Mouse (Mus musculus): ENCODE measurements around the gene Paxx. TPM values are rescaled to one million over a fixed set of nuclear protein-coding genes. Genes with fewer than 3 reads are reported as not detected.

Paxx gene
- polyA plus RNA-seq, 1 experiment from 2014 or later, result 23.5 TPM

DNA sequence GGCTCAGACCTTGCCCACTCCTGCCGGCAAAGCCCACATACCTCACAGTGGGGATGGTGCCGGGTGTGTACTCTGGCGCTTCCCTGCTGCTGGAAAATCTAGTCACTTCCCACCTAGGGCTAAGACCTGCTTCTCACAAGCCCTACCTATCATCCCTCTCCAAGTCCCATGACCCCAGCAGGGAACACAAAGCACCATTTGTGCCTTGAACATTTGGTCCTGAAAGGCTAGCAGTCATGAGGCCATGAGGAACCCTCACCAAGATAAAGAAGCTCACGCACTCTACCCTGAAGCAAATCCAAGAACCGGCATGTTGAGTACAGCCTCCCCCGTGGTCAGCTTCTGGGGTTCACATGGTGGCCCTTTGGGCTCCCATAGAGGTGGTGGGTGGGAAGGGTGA, 9.1 kb upstream of the Paxx start, which contains the start of gene Ptgds:
Gene Ptgds (minus strand): TSS at position 78 of the 400 bp plus-strand sequence.
- no peak for ATAC-seq (ENCODE audit: low FRiP score, low TSS enrichment)
- no peak within 1 kb of the TSS for H3K27ac ChIP-seq (ENCODE audit: low read depth, low read length)
- H3K4me1 ChIP-seq (ENCODE audit: control insufficient read depth, insufficient read depth, low read length), result no peaks in the 10 kb centered on the region
- H3K9me3 ChIP-seq (ENCODE audit: control insufficient read depth, low read length), result no peaks in the 10 kb centered on the region
- H3K27me3 ChIP-seq (ENCODE audit: control insufficient read depth, insufficient read depth, low read length), result no peaks in the 10 kb centered on the region
- H3K4me3 ChIP-seq (ENCODE audit: low read length), result no peak within 1 kb of the TSS
- 50% methylated on average over 6 of the region's 6 CpGs for WGBS
- no peaks in the 10 kb centered on the region for H3K36me3 ChIP-seq (ENCODE audit: control insufficient read depth, insufficient read depth, low read length)
- no peak within 1 kb of the TSS for H3K4me2 ChIP-seq (replicated peaks; ENCODE audit: low read depth, low read length)
- no peak within 1 kb of the TSS for H3K9ac ChIP-seq (ENCODE audit: low read depth, low read length)

DNA sequence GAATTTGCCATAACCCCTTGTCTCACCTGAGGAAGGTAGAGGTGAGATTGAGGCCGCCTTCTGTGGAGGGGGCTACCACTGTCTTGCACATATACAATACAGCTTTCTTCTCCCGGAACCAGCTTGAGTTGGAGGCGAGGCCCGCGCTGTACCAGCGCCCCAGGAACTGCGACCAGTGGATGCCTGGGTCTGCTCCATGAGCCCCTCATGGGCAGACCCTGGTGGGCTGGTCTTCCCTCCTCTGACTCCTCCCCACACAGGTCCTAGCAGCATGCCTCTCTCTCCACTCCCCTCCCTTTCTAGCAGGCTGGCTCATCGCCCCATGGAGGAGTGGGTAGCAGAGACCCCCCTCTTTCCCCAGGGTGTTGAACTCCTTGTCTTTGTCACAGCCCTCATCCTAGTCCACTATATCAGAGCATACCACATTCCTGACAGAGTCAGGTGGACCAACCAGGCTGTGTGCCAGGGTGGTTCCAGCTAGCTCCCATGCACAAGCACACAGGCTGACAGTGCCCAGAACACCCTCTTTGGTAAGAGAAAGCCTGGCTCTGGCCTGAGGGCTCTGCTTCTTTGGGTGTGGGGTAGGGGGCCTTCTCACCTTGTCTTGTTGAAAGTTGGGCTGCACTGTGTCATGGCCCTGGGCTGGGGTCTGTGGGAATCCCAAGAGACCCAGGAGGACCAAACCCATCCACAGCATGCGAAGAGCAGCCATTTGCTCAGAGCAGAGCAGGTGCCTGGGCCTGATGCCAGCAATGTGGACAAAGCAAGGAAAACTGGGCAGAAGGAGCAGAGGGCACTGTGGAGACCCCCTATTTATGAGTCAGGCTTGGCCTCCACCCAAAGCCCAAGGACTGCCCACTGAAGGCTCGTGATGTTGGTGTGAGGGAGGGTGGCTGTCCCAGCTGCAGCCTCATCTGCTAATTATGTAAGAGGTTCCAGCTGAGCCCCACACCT, 8.3 kb upstream of the Paxx start:
- Histone ChIP-seq H3K4me1 (ENCODE audit: control insufficient read depth, insufficient read depth, low read length) (no peaks in the 10 kb centered on the region), H3K27me3 (ENCODE audit: control insufficient read depth, insufficient read depth, low read length) (no peaks in the 10 kb centered on the region), H3K27ac (ENCODE audit: low read depth, low read length) (no peak overlapping the region), H3K9me3 (ENCODE audit: control insufficient read depth, low read length) (no peaks in the 10 kb centered on the region), H3K4me2 (replicated peaks; ENCODE audit: low read depth, low read length) (no peak overlapping the region), H3K4me3 (ENCODE audit: low read length) (no peak overlapping the region), H3K36me3 (ENCODE audit: control insufficient read depth, insufficient read depth, low read length) (no peaks in the 10 kb centered on the region), H3K9ac (ENCODE audit: low read depth, low read length) (no peak overlapping the region)
- no peak for ATAC-seq (ENCODE audit: low FRiP score, low TSS enrichment)
- WGBS, result 77% methylated on average over 10 of the region's 10 CpGs

DNA sequence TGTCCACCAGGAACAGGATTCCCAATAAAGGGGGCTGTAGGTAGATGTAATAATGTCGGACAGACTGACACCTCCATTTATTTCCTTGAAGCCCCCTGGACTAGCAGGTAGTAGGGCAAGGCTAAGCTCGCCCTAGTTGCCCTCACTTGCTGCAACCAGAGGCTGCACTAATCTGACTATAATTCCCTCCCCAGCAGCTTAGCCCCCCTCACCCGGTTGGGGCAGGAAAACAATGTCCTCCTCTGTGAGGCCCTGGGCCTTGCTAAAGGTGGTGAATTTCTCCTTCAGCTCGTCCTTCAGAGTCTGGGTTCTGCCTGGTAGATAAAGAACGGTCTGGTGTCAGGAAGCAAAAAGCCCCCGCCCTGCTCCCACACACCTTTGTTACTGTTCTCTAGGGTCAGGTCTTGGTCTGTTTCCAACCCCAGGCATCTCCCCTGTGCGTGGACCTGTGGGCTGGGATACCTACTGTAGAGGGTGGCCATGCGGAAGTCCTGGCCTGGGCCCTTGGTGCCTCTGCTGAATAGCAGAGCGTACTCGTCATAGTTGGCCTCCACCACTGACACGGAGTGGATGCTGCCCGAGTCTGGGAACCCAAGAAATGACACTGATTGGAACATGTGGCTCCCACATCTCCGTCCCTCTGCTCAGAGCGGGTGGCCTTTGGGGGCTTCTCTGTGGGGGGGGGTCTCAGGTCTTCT, 6.9 kb upstream of the Paxx start:
- Histone ChIP-seq H3K27me3 (ENCODE audit: control insufficient read depth, insufficient read depth, low read length) (no peaks in the 10 kb centered on the region), H3K9me3 (ENCODE audit: control insufficient read depth, low read length) (no peaks in the 10 kb centered on the region), H3K4me3 (ENCODE audit: low read length) (no peak overlapping the region), H3K9ac (ENCODE audit: low read depth, low read length) (no peak overlapping the region), H3K4me2 (replicated peaks; ENCODE audit: low read depth, low read length) (no peak overlapping the region), H3K36me3 (ENCODE audit: control insufficient read depth, insufficient read depth, low read length) (no peaks in the 10 kb centered on the region), H3K27ac (ENCODE audit: low read depth, low read length) (no peak overlapping the region), H3K4me1 (ENCODE audit: control insufficient read depth, insufficient read depth, low read length) (no peaks in the 10 kb centered on the region)
- 80% methylated on average over 14 of the region's 14 CpGs for WGBS
- no peak for ATAC-seq (ENCODE audit: low FRiP score, low TSS enrichment)

DNA sequence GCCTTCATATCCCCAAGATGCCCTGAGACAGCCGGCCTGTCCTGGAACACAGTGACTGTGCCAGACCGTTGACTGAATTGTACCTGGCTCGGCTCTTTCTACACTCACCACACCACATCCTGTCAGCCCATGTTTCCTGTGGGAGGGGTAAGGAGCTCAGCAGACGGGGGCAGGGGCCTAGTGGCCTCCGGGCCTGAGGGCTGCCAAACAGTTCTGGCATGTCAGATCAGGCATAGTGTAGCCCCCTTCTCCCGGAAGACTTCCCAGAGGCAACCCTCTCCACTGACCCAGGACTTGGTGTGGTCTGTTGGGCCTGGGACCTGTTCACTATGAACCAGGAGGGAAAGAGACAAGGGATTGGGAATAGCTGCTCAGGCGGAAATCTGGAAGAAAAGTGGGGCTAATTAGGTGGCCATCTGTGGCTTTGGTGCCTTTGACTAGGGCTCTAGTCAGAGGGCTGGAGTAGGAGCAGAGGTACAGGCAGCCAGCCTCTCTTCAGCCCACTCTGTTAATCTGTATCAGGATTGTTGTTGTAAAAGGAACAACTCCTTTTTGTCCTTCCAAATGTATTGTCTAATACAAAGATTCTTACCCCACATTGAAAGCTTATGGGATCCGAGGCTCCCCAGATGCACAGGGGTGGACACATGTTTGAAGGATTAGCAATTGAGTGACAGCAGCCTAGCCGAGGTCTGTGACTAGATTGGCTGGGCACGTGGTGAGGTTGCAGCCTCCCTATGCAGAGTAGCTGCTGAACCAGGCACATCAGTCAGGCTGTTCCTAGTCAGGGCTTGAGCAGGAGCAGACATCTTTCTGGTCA, 5.1 kb upstream of the Paxx start:
- H3K4me2 ChIP-seq (replicated peaks; ENCODE audit: low read depth, low read length), result no peak overlapping the region
- H3K27me3 ChIP-seq (ENCODE audit: control insufficient read depth, insufficient read depth, low read length), result no peaks in the 10 kb centered on the region
- WGBS, result 48% methylated on average over 10 of the region's 10 CpGs
- H3K9ac ChIP-seq (ENCODE audit: low read depth, low read length), result no peak overlapping the region
- no peak for ATAC-seq (ENCODE audit: low FRiP score, low TSS enrichment)
- no peaks in the 10 kb centered on the region for H3K9me3 ChIP-seq (ENCODE audit: control insufficient read depth, low read length)
- H3K36me3 ChIP-seq (ENCODE audit: control insufficient read depth, insufficient read depth, low read length), result no peaks in the 10 kb centered on the region
- H3K4me1 ChIP-seq (ENCODE audit: control insufficient read depth, insufficient read depth, low read length), result no peaks in the 10 kb centered on the region; the same call in 1 of the 2 replicates
- H3K4me3 ChIP-seq (ENCODE audit: low read length), result no peak overlapping the region
- H3K27ac ChIP-seq (ENCODE audit: low read depth, low read length), result no peak overlapping the region

DNA sequence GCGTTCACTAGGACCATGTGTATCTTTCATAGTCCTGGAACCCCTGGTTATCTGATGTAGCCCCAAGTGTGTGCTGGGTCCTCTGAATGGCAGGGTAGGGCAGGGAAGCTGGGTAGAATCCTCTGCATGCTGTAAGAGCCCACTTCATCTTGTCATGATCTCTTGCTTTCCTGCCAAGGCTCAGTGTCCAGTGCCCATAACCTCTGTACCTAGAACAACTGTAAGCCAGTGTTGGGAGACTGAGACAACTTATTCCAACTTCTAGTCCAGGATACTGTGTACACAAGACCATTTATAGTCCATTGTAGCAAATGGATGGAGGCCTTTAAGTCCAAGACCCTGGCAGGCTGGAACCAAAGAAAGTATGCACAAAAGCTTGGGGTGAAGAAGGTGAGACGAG, 4.4 kb upstream of the Paxx start:
- Histone ChIP-seq H3K4me1 (ENCODE audit: control insufficient read depth, insufficient read depth, low read length) (no peaks in the 10 kb centered on the region; the same call in 1 of the 2 replicates), H3K4me2 (replicated peaks; ENCODE audit: low read depth, low read length) (no peak overlapping the region), H3K27me3 (ENCODE audit: control insufficient read depth, insufficient read depth, low read length) (no peaks in the 10 kb centered on the region), H3K4me3 (ENCODE audit: low read length) (no peak overlapping the region), H3K36me3 (ENCODE audit: control insufficient read depth, insufficient read depth, low read length) (no peaks in the 10 kb centered on the region), H3K27ac (ENCODE audit: low read depth, low read length) (no peak overlapping the region), H3K9ac (ENCODE audit: low read depth, low read length) (no peak overlapping the region), H3K9me3 (ENCODE audit: control insufficient read depth, low read length) (no peaks in the 10 kb centered on the region)
- no peak for ATAC-seq (ENCODE audit: low FRiP score, low TSS enrichment)
- WGBS, result 86% methylated on average over 2 of the region's 2 CpGs

DNA sequence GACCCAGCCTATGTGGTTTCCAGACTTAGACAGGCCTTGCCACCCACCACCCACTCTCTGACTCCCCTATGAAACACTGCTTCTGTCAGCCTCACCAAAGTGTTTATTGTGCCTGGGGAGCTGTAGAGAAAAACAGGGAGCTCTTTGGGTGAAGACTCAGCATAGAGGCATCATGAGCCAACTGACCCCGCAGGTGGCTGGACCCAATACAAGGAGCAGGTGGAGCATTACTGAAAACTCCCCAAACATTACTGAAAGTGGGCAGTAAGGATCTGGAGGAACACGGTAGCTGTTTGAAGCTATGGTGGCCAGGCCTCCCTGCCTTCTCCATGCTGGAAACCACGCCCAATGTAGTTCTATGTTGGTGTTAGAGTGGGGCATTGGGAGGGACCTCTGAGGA, 2.7 kb upstream of the Paxx start:
- Histone ChIP-seq H3K36me3 (ENCODE audit: control insufficient read depth, insufficient read depth, low read length) (no peaks in the 10 kb centered on the region; the same call in 1 of the 2 replicates), H3K9me3 (ENCODE audit: control insufficient read depth, low read length) (no peaks in the 10 kb centered on the region), H3K9ac (ENCODE audit: low read depth, low read length) (no peak overlapping the region), H3K27ac (ENCODE audit: low read depth, low read length) (no peak overlapping the region), H3K27me3 (ENCODE audit: control insufficient read depth, insufficient read depth, low read length) (no peaks in the 10 kb centered on the region), H3K4me3 (ENCODE audit: low read length) (no peak overlapping the region), H3K4me1 (ENCODE audit: control insufficient read depth, insufficient read depth, low read length) (no peaks in the 10 kb centered on the region; the same call in none of the 2 replicates), H3K4me2 (replicated peaks; ENCODE audit: low read depth, low read length) (no peak overlapping the region)
- 90% methylated on average over 3 of the region's 3 CpGs for WGBS
- no peak for ATAC-seq (ENCODE audit: low FRiP score, low TSS enrichment)

DNA sequence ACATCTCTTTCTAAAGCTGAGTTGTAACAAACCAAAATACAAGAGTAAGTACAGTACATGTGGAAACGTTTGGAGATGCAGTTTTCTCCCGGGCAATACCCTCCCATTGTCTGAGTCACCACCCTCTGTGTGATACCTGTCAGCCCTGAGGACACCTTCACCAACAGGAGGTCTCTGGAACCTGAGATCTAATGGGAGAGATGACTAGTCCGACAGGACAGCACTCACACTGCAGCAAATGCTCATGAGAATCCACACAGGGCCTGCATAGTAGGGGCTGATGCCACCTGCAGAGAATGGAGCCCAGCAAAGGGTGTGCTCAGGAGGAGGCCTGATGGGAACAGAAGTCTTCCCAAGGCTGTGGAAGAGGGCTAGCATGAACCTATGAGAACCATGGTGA, 513 bp upstream of the Paxx start:
- Histone ChIP-seq H3K9me3 (ENCODE audit: control insufficient read depth, low read length) (no peaks in the 10 kb centered on the region), H3K9ac (ENCODE audit: low read depth, low read length) (no peak overlapping the region; the same call in 1 of the 2 replicates)

DNA sequence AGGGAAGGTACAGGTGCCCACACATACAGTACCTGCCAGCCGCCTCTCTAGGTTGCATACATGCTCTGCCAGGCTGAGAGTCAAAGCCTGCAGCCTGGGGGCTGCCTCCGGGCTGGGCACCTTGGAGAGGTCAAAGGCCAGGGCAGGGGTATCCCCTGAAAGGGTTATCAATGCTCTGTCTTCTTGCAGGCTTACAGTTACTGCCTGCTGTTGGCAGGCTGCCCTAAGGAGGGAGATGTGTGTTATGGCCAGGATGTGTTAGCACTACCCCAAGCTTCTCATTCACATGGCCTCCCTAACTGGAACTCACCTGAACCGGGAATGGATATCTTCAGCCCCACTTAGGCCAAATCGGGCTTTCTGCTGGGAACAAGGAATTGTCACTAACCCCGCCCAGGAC, 759 bp downstream of the Paxx start:
- H3K4me2 ChIP-seq (replicated peaks; ENCODE audit: low read depth, low read length), result peak overlapping the region; percentile 63
- no peaks in the 10 kb centered on the region for H3K9me3 ChIP-seq (ENCODE audit: control insufficient read depth, low read length)
- H3K4me1 ChIP-seq (ENCODE audit: control insufficient read depth, insufficient read depth, low read length), result no peaks in the 10 kb centered on the region; the same call in none of the 2 replicates
- WGBS, result 31% methylated on average over 5 of the region's 5 CpGs
- no peak for ATAC-seq (ENCODE audit: low FRiP score, low TSS enrichment)
- H3K9ac ChIP-seq (ENCODE audit: low read depth, low read length), result peak overlapping the region; percentile 56
- H3K4me3 ChIP-seq (ENCODE audit: low read length), result peak overlapping the region; percentile 57
- no peak overlapping the region; the same call in 1 of the 2 replicates for H3K27ac ChIP-seq (ENCODE audit: low read depth, low read length)
- H3K36me3 ChIP-seq (ENCODE audit: control insufficient read depth, insufficient read depth, low read length), result no peaks in the 10 kb centered on the region; the same call in 1 of the 2 replicates
- H3K27me3 ChIP-seq (ENCODE audit: control insufficient read depth, insufficient read depth, low read length), result no peaks in the 10 kb centered on the region

More for the DNA sequence above, 513 bp upstream of the Paxx start:
- WGBS, result 25% methylated on average over 3 of the region's 3 CpGs
- no peaks in the 10 kb centered on the region for H3K27me3 ChIP-seq (ENCODE audit: control insufficient read depth, insufficient read depth, low read length)
- ATAC-seq (ENCODE audit: low FRiP score, low TSS enrichment), result peak; percentile 4; the same call in 1 of the 2 replicates
- no peaks in the 10 kb centered on the region; the same call in 1 of the 2 replicates for H3K36me3 ChIP-seq (ENCODE audit: control insufficient read depth, insufficient read depth, low read length)
- no peaks in the 10 kb centered on the region; the same call in none of the 2 replicates for H3K4me1 ChIP-seq (ENCODE audit: control insufficient read depth, insufficient read depth, low read length)
- H3K27ac ChIP-seq (ENCODE audit: low read depth, low read length), result peak overlapping the region; percentile 52; the same call in 1 of the 2 replicates
- H3K4me3 ChIP-seq (ENCODE audit: low read length), result peak overlapping the region; percentile 57
- H3K4me2 ChIP-seq (replicated peaks; ENCODE audit: low read depth, low read length), result peak overlapping the region; percentile 63

All from kidney, embryonic 14.5 days (tissue).